Mouse (Mus musculus) bone marrow, adult 2 months (tissue): ENCODE measurements at regions not wholly inside any gene's neighbourhood (a gene's known extent, or its start where the extent isn't known, plus 50 kb on each side); places are given as distances from the start of the nearest gene placed in this dataset.

ENCODE experiments used
- CTCF ChIP-seq: fragments of 200-500 bp; IDR thresholded peaks from 2 replicates; pipeline ENCODE4 v1.5.1; 2011; ENCODE audit warnings: low read length, control low read depth; ENCODE audit not compliant: control insufficient read depth, insufficient read depth
- POLR2A ChIP-seq: fragments of 200-500 bp; IDR thresholded peaks from 2 replicates; pipeline ENCODE4 v1.6.1; 2011; ENCODE audit warnings: low read depth, mild to moderate bottlenecking, control low read depth, low read length, borderline replicate concordance; ENCODE audit not compliant: control insufficient read depth

DNA sequence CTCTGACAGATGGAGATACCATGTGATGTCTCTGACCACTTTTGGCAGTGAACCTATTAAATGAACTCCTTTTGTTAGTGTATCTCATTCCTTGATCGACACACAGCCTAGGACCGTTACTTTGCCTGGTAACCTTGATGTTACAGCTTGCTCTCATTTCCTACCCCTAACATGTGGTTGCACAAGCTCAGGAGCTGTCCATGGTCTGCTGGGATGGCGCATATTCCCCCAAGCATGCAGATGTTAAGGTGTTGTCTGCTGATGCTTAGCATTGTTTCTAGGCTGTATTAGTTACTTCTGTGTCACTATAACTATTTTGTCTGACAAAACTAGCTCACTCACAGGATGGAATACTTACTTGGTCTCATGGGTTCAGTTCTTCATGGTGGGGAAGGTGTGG is 113.6 kb upstream of the Zfp746 start:
- TF ChIP-seq POLR2A: no peak
- no peak for TF ChIP-seq CTCF
